Mouse (Mus musculus) neutrophil, adult 5-6 weeks (primary cell): Measurements from ENCODE around the gene Nav1. TPM values are rescaled to one million over a fixed set of nuclear protein-coding genes. Genes with fewer than 3 reads are reported as not detected.
A peak's percentile ranks its signal among the peaks of the same experiment; 100 is the strongest.

Experiments used
- ATAC-seq: fragments of 151-379, 151-347 bp; 2 replicates; pipeline ENCODE4 v1.8.0; 2017; ENCODE audit warnings: mild to moderate bottlenecking, moderate TSS enrichment; ENCODE audit not compliant: insufficient number of reproducible peaks, poor library complexity, low FRiP score, severe bottlenecking; ENCODE audit errors: extremely low read depth
- total RNA-seq: library from RNA; stranded (forward); fragments of 200-1000 nt; gene quantifications from 2 replicates; pipeline ENCODE4 v1.2.3, GENCODE M21; 2017

Gene Nav1
- total RNA-seq, 1 experiment from 2014 or later: 1.0 TPM

DNA sequence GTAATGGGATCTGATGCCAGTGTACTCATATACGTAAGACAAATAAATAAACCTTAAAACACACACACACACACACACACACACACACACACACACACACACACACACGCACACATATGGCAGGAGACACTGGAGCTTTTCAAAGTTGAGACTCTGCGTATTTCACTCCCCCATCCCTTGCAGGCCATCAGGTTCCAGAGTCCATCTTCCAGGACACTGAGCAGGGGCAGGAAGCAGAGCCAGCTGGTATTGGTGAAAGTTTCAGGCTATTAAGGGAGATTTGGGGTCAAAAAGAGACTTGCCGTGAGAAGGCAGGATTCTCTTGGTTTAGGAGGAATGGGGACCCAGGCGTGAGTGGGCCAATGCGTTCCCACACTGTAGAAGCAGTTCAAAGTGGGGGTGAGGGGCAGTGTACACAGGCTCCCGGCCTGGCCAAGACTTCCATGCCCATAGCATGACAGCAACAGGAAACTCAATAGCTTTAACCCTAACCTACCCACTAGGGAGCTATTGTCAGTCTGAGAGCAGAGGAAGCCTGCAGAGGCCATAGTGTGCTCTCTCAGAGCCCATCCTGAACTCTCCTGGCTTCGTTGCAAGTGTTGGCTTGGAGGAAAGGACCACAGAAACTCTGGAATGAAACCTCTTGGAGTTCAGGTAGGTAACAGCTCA, 44.0 kb downstream of the Nav1 start:
- ATAC-seq: no peak

DNA sequence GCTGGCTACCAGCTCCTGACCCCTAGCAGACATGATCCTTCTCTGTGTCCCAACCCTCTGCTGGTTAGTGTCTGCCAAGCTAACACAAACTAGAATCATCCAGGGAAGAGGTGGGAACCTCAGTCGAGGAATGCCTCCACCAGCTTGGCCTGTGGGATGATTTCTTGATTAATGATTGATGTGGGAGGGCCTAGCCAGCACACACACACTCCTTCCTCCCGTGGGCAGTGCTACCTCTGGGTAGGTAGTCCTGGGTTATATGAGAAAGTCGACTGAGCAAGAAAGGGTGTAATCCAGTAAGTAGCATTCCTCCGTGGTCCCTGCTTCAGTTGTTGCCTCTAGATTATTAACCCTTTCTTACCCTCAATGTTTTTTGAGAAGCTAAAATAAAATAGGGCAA, 45.0 kb downstream of the Nav1 start:
- no peak for ATAC-seq

DNA sequence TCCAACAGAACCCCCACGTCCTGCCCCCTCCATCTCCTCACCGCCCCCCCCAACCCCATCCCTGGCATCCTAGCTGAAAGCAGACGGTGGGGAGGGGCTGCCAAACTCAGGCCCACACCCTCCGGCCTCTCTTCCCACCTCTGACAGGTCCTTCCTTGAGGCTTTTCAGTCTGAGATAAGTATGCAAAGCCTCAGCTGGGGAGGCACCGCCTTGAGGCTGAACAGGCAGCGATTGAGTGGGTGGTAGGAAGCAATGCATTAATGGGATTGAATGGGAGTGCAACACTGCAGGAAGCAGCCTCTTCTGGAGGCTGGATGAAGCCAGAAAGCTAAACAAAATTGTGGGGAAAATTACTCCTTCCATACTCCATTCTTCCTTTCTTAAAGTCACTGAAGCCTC, 45.8 kb downstream of the Nav1 start:
- no peak for ATAC-seq

DNA sequence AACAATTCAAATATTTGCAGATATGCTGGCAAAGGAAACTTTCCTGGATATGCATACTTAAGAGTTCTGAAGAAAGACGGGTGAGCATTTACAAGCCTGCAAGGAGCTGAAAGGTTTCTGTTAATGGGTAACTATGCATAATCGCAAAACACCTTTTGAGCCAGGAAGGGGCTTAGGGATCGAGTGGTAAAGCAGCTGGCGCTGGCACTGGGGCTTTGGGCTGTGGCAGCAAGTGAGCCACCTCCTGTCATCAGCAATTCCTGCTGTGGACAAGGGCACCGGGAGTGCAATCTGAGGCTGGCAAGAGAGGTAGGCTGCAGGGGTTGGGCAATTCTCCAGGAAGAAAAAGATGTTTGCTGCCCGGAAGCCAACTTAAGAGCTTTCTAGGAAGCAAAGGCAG, 49.1 kb downstream of the Nav1 start:
- no peak for ATAC-seq

DNA sequence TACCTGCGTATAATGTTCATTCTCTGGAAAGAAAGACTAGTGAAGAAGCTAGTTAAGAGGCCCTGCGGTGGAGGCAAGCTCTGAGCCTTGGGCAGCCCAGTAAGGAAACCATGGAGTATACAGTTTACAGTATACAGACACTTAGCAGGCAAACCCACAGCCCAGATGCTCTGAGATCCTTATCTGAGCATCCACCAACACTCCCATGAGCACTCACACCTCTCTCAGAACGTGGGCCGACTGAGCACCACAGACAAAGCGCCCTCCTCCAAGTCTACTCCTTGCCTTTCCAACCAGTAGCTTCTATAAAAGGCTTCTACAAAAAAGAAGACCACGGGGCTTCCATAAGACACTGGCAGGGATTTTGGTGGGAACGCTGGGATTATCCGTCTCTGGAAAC, 51.2 kb downstream of the Nav1 start:
- no peak for ATAC-seq

DNA sequence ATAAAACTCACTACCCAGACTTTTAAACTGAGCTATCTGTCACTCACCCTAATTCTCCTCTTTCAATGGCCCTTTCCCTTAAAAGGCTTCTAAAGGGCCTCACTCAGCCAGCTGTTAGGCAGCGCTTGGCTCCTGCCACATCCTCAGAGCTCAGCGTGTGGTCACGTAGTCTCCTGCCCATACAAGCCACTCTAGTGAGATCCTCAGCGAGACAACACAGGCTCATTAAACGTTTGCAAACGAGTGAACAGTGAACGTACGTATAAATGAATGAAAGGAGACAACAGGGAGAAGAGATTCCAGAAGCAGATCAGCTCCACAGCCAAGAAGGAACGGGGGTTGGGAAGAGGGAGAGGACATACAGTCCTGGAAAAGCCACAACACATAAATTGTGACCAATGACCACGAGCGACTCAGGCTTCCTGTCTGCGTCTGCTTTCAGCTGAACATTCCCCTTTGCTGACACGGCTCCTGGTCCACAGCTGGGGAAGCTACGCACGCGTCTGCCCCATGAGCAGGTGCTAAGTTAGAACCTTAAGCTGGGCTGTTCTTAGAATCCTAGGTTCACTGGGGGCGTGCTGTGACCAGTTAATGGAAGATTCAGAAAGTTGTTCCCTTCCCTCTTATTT, 52.3 kb downstream of the Nav1 start:
- ATAC-seq: no peak

DNA sequence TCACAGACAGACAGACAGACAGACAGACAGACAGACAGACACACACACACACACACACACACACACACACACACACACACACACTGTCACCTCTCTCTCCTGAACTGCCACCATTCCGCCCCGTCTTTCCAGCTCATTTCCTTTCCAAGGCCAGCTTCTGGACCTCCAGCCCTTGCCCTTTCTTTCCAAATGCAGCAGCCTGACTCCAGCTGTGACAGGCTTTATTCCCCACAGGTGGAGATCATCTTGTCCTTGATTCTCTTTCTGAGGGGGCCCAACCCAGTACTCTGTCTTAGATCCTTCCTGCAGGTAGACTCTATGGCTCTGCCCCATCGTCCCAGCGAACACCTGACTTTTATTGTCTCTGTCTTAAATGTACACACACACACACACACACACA, 53.5 kb downstream of the Nav1 start:
- no peak for ATAC-seq

DNA sequence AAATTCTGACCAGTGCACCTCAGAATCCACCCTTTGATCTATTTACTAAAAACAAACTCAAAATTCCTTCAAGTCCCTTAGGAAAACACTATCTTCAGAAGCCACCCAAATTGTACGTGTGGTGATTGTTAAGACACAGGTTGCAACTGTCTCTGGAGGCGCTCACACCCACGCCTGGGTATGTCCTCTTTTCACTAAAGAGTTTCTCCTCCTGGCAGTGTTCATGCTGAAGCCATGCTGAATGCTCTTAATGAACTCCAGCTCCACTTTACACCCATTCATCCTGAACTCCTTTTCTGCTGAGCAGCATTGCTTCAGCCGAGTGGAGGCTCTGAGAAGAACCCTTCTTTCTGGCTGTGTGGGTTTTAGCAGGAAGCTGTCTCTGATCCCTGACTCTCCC, 53.9 kb downstream of the Nav1 start:
- ATAC-seq: no peak

DNA sequence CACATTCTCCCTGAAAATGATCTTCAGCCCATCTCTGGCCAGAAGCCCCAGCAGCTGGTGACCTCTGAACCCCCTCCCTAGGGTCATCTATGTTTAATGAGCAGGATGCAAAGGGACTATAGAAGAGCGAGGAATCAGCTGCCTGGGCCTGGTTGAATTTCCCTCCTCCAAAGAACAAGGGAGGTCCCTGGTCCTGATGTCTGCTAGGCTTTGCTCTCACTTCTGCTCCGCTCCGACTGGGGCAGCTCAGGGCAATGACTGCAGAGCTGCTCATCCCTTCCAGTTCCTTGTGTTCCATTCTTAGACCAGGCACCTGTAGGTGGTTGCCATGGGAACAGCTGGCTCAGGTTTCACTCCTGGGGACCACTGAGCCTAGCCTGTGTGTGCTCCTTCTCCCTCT, 56.2 kb downstream of the Nav1 start:
- ATAC-seq: no peak

DNA sequence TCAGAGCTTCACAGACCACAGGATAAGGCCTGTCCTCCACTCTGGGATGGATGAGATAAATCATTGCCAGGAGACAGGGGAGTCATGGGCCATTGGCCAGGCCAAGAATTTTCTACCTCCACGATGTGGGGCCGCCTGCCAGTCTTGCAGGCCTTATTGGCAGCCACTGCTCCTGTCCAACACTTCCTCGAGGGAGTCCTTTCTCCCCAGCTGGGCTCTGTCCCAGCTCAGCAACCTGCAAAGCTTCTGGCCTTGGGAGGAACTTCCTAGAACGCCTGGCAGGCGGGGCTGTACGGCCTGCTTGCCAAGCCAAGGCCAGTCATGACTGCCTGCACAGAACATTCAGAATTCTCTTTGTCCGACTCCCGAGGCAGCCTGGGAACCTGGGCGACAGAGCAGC, 58.3 kb downstream of the Nav1 start:
- no peak for ATAC-seq

DNA sequence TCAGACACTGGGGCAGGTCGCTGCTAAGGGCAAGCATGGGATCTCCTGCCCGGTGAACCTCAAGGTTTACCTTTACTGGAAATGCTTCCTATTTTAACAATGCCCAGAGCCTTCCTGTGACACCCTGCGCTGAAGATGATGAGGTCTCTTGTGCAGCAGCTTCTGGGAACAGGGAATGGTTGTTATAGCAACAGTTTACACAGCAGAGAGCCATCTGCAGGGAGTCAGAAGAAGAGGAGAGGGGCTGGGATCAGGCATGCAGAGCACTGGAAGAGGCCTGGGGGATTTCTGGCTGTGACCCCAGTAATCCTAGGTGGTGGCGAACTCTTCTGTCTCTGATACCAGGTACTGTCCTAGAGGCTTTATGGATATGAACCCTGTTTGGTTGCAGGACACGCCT, 61.0 kb downstream of the Nav1 start:
- ATAC-seq: no peak

DNA sequence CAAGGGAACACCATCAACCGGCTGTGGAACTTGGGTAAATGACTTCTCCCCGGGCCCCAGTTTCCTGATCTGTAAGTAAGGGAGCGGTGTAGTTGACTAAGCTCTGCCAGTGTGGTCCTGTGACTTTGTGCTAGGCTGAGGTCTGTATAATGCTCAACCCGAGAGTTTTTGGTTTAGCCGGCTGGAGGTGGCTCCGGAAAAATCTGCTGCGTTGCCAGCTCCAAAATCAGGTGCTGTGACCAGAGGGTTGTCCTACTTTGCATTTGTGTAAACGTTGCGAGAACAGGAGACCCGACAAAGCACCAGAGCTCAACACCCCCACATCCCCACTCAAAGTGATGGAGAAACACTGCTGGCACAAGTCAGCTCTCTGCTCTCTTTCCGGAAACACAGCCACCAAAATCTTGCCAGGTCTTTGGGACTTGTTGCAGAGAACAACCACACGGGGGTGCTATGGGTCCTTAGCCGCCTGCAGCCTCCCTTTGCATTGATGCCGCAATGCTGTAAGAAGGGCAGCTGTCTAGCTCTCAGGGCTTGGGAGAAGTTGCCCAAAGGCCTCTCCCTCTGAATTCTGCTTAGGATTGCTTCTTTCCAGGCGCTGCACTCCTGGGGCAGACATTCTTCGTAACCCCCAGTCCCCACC, 62.5 kb downstream of the Nav1 start:
- ATAC-seq: 0 out of 2 replicates have a peak, but pooled peaks have one; percentile 28

DNA sequence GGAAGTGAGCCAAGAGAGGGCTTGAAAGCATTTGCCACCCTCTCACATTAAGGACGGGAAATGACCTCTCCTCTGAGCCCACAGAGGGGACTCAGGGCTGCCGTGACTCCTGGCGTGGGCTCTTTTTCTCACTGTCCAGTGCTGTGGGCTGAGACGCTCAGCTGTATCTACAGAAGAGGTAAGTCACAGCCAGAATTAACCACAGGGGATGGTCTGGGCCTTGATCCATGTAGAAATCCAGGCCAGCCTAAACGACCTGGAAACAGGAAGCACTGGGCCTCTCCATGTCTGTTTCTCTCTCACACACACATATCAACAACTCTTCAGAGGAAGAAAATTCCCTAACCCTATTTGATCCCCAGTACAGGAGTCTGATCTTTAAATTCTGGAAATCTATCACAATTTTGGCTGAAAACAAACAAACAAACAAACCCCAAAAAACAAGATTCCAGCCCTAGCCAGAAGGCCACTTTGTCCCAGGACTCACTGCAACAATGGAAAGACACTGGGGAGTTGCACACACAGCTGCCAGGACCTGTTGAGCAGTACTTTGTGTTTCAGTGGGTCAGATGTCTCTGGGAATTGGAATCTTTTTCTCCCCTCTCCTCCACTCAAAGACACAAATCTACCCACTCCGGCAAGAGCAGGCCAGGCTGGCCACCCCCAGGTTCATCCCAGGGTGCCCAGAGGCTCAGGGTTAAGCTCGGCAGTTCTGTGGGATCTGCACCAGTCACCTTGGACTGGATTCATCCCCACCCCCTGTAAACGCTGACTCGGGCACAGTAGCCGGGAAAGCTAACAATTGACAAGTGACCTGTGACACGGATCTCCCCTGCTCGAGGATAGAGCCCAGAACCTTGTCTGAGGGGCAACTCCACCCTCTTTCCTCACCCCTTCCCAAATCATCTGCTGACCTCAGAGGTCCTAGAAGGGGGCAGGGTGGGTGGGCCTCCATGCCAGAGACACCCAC, 64.0 kb downstream of the Nav1 start:
- no peak for ATAC-seq

DNA sequence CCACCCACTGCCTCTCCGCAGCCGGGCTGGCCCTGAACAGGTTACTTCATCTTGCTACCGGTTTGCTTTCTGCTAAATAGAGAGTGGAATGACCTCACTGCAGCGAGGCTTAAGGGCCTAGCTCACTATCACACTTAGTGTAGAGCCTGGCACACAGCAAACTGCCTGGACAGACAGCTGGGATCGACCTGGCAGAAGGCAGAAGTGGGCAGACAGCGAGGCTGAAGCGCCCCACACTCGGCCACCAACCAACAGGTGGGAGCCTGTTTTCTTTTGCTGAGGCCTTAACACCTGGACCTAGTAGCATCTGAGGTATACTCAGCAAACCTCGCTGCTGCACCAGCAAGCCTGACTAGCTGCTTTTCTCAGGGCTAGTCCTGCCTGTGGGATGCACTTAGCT, 65.0 kb downstream of the Nav1 start:
- no peak for ATAC-seq

DNA sequence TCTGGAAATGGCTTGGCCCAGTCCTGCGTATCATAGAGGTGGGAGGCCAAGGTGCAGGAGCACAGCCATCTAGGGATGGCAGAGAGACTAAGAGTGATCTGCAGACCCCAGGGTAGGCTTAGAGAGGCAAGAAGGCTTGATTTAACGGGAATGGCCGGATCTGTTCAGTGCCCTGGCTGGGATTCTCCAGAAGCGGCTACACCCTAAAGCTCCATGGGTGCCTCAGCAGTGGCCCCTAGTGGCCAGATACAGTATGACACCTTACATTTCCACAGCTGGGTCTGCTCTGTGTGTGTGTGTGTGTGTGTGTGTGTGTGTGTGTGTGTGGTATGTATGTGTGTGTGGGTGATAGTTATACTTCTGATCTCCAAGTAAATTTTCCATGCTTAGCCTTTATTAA, 66.8 kb downstream of the Nav1 start:
- ATAC-seq: peak; percentile 49; the same call in 1 of the 2 replicates

DNA sequence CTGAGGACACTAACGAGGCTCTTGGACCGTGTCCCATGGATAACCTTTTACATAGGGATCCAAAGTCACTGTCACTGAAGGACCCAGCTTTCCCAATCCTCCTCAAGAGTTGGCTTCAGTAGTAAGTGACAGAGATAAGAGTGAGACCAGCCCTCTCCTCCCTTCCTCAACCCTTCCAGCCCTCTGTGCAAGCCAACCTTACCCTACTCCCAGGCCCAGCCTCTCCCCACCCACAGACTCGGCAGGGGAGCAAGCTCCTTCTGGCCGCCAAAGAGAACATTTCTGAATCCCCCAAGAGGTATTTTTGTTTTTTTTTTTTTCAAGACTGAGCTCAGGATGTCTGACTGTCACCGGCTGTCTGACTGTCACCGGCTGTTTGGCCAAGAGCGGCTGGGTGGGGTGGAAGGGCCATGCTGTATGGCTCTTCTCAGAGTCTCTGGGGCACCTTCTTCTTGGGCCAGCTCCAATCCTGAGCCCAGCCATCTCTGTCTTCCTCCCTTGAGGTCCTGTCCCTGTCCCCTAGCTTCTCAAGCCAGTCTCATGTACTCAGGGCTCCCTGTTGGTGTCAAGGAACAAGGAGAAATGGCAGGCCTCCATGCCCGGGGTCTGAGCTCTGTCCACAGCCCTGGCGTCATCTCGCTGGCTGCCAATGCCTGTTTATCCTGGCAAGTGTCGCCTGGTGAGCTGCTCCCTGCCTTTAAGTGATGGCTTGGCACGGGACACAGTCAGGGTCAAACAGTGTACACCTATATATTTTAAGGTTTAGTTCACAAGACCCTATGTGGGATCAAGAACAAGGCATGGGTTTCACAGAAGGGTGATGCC, 68.4 kb downstream of the Nav1 start:
- no peak for ATAC-seq

DNA sequence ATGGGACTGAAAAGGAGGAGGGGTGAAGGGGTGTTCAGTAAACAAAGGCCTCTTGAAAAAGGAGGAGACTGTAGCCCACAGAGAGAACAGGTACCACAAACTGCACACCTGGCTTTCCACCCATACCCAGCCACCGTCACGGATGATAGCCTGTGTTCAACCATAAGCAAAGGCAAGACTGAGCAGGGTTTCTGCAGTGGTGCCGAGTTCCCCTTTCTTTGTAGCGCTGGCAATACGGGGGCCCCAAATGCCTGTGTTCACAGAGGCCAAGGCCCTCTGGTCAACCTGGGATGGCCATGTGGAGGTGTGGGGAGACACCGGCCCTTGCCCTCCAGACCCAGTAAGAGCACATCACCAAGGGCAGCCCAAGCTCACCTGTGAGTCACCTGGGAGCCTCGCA, 70.3 kb downstream of the Nav1 start:
- no peak for ATAC-seq

DNA sequence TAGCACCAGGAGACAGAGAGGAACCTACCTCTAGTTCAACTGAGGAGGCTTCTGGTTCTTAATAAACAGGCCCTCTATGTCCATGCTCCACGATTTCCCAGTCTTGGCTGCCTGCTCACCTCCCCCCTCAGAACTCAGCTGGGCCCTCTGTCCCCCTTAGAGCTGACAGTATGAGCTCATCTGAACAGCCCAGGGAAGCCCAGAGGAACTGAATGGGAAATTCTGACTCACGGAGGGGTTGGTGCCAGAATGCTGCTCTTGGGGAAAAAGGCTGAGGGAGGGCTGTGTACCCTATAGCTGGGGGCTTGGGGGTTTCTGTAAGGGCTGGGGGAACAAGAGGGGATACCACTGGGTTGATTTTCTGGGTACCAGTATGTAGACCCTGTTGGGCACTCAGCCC, 70.8 kb downstream of the Nav1 start:
- ATAC-seq: no peak

DNA sequence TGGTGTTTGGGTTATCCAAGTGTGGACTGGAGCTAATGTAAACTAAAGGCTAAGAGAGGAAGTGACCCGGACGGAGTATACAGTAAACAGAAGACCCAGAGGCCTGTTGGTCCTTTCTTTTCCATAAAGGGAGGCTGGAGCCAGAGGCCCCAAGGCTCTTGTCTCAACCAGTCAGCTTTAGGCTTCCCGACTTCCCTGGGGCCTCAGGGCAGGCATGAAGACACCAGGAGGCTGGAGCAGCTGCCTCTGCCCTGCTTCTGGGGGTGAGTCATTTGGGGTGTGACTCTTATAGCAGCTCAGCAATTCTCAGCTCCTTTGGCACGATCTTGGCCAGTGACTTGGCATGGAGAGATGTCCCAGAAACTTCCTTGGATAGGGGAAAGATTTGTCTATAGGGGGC, 71.8 kb downstream of the Nav1 start:
- ATAC-seq: no peak
